Mouse (Mus musculus): ENCODE results near the gene Clstn2. TPM values are rescaled to one million over a fixed set of nuclear protein-coding genes. Genes with fewer than 3 reads are reported as not detected.

The Clstn2 gene
- total and polyA plus RNA-seq, 3 experiments, result not detected

GRCm38 (mm10) chr9:97635351-97635750 is 397.6 kb downstream of the Clstn2 start:
- TF ChIP-seq USF2 (IDR thresholded peaks at IDR 0.05; ENCODE audit: borderline replicate concordance in 1 of 2, insufficient read depth in 1 of 2, low read depth in 1 of 2, low read length in 2 of 2), result no peak
- TF ChIP-seq EP300 (IDR thresholded peaks at IDR 0.05; ENCODE audit: low read depth in 1 of 2, low read length in 2 of 2), result no peak
- TF ChIP-seq MXI1 (IDR thresholded peaks at IDR 0.05; ENCODE audit: low read depth, low read length), result no peak
- no peaks in the 10 kb centered on the region for H3K36me3 ChIP-seq (ENCODE audit: control insufficient read depth in 1 of 2, insufficient read depth in 2 of 2, low read length in 2 of 2)

GRCm38 (mm10) chr9:97634831-97635230 is 398.1 kb downstream of the Clstn2 start:
- TF ChIP-seq SMC3 (IDR thresholded peaks at IDR 0.05; ENCODE audit: low read depth, low read length), result no peak
- TF ChIP-seq GABPA (IDR thresholded peaks at IDR 0.05; ENCODE audit: low read depth, low read length), result no peak
- no peaks in the 10 kb centered on the region for H3K9me3 ChIP-seq (replicated peaks; ENCODE audit: insufficient read depth, low read length)
- H3K27me3 ChIP-seq (ENCODE audit: control insufficient read depth in 1 of 2, insufficient read depth in 2 of 2, low read length in 2 of 2), result no peaks in the 10 kb centered on the region
- no peaks in the 10 kb centered on the region for H3K79me2 ChIP-seq (ENCODE audit: control insufficient read depth, insufficient read depth, low read length, poor library complexity)
- H3K9ac ChIP-seq (ENCODE audit: control insufficient read depth, low read depth, low read length, poor library complexity, severe bottlenecking), result no peak overlapping the region
- DNase-seq (ENCODE audit: low read depth, low spot score), result no peak
- no peaks in the 10 kb centered on the region for H3K4me1 ChIP-seq (ENCODE audit: control insufficient read depth in 1 of 2, insufficient read depth in 2 of 2, low read length in 2 of 2)
- H3K4me3 ChIP-seq (ENCODE audit: control insufficient read depth in 1 of 2, insufficient read depth in 1 of 2, low read depth in 2 of 2, low read length in 2 of 2), result no peak overlapping the region
- no peaks in the 10 kb centered on the region for H3K36me3 ChIP-seq (ENCODE audit: control insufficient read depth in 1 of 2, insufficient read depth in 2 of 2, low read length in 2 of 2)
- H3K27ac ChIP-seq (ENCODE audit: control insufficient read depth, low read depth, low read length), result no peak overlapping the region

More at GRCm38 (mm10) chr9:97635351-97635750, 397.6 kb downstream of the Clstn2 start:
- H3K27me3 ChIP-seq (ENCODE audit: control insufficient read depth in 1 of 2, insufficient read depth in 2 of 2, low read length in 2 of 2), result no peaks in the 10 kb centered on the region
- no peaks in the 10 kb centered on the region for H3K9me3 ChIP-seq (replicated peaks; ENCODE audit: insufficient read depth, low read length)
- H3K4me3 ChIP-seq (ENCODE audit: control insufficient read depth in 1 of 2, insufficient read depth in 1 of 2, low read depth in 2 of 2, low read length in 2 of 2), result no peak overlapping the region
- no peak for DNase-seq (ENCODE audit: low read depth, low spot score)
- no peak overlapping the region for H3K27ac ChIP-seq (ENCODE audit: control insufficient read depth, low read depth, low read length)
- H3K4me1 ChIP-seq (ENCODE audit: control insufficient read depth in 1 of 2, insufficient read depth in 2 of 2, low read length in 2 of 2), result no peaks in the 10 kb centered on the region
- H3K9ac ChIP-seq (ENCODE audit: control insufficient read depth, low read depth, low read length, poor library complexity, severe bottlenecking), result no peak overlapping the region
- no peaks in the 10 kb centered on the region for H3K79me2 ChIP-seq (ENCODE audit: control insufficient read depth, insufficient read depth, low read length, poor library complexity)

GRCm38 (mm10) chr9:97629180-97629579 is 403.8 kb downstream of the Clstn2 start:
- H3K9ac ChIP-seq (ENCODE audit: control insufficient read depth, low read depth, low read length, poor library complexity, severe bottlenecking), result no peak overlapping the region
- H3K79me2 ChIP-seq (ENCODE audit: control insufficient read depth, insufficient read depth, low read length, poor library complexity), result no peaks in the 10 kb centered on the region
- no peaks in the 10 kb centered on the region for H3K27me3 ChIP-seq (ENCODE audit: control insufficient read depth in 1 of 2, insufficient read depth in 2 of 2, low read length in 2 of 2)
- no peaks in the 10 kb centered on the region for H3K9me3 ChIP-seq (replicated peaks; ENCODE audit: insufficient read depth, low read length)
- DNase-seq (ENCODE audit: low read depth, low spot score), result no peak
- H3K4me1 ChIP-seq (ENCODE audit: control insufficient read depth in 1 of 2, insufficient read depth in 2 of 2, low read length in 2 of 2), result no peaks in the 10 kb centered on the region
- H3K27ac ChIP-seq (ENCODE audit: control insufficient read depth, low read depth, low read length), result no peak overlapping the region
- no peak overlapping the region for H3K4me3 ChIP-seq (ENCODE audit: control insufficient read depth in 1 of 2, insufficient read depth in 1 of 2, low read depth in 2 of 2, low read length in 2 of 2)
- TF ChIP-seq MYC (IDR thresholded peaks at IDR 0.05; ENCODE audit: low read depth, low read length) (no peak), SIN3A (IDR thresholded peaks at IDR 0.05; ENCODE audit: low read length) (no peak), SMC3 (IDR thresholded peaks at IDR 0.05; ENCODE audit: low read depth, low read length) (no peak)
- H3K36me3 ChIP-seq (ENCODE audit: control insufficient read depth in 1 of 2, insufficient read depth in 2 of 2, low read length in 2 of 2), result no peaks in the 10 kb centered on the region

- no peak for DNase-seq (ENCODE audit: low read depth, low spot score)
- Histone ChIP-seq H3K4me3 (ENCODE audit: control insufficient read depth in 1 of 2, insufficient read depth in 1 of 2, low read depth in 2 of 2, low read length in 2 of 2) (no peak overlapping the region), H3K9me3 (replicated peaks; ENCODE audit: insufficient read depth, low read length) (no peaks in the 10 kb centered on the region), H3K27ac (ENCODE audit: control insufficient read depth, low read depth, low read length) (no peak overlapping the region), H3K79me2 (ENCODE audit: control insufficient read depth, insufficient read depth, low read length, poor library complexity) (no peaks in the 10 kb centered on the region), H3K27me3 (ENCODE audit: control insufficient read depth in 1 of 2, insufficient read depth in 2 of 2, low read length in 2 of 2) (no peaks in the 10 kb centered on the region), H3K36me3 (ENCODE audit: control insufficient read depth in 1 of 2, insufficient read depth in 2 of 2, low read length in 2 of 2) (no peaks in the 10 kb centered on the region), H3K9ac (ENCODE audit: control insufficient read depth, low read depth, low read length, poor library complexity, severe bottlenecking) (no peak overlapping the region), H3K4me1 (ENCODE audit: control insufficient read depth in 1 of 2, insufficient read depth in 2 of 2, low read length in 2 of 2) (no peaks in the 10 kb centered on the region)
- TF ChIP-seq USF1 (IDR thresholded peaks at IDR 0.05; ENCODE audit: low read depth, low read length), result no peak
- TF ChIP-seq CTCF (IDR thresholded peaks at IDR 0.05 in 2 of 3, conservative IDR thresholded peaks at IDR 0.05 in 1 of 3; ENCODE audit: control insufficient read depth in 1 of 3, insufficient read depth in 1 of 3, low read depth in 2 of 3, low read length in 3 of 3, poor library complexity in 1 of 3, severe bottlenecking in 1 of 3), result no peak
- TF ChIP-seq POLR2AphosphoS5 (IDR thresholded peaks at IDR 0.05; ENCODE audit: borderline replicate concordance, low read depth, low read length), result no peak
- TF ChIP-seq RCOR1 (IDR thresholded peaks at IDR 0.05; ENCODE audit: low read depth, low read length), result no peak
- no peak for TF ChIP-seq ZKSCAN1 (IDR thresholded peaks at IDR 0.05; ENCODE audit: low read depth, low read length)
- TF ChIP-seq RAD21 (IDR thresholded peaks at IDR 0.05; ENCODE audit: low read depth, low read length), result no peak
- no peak for TF ChIP-seq CHD2 (IDR thresholded peaks at IDR 0.05; ENCODE audit: low read length)
- no peak for TF ChIP-seq MYB (IDR thresholded peaks at IDR 0.05; ENCODE audit: low read depth, low read length)
- no peak for TF ChIP-seq SMC3 (IDR thresholded peaks at IDR 0.05; ENCODE audit: low read depth, low read length)
- no peak for TF ChIP-seq ZNF384 (IDR thresholded peaks at IDR 0.05; ENCODE audit: low read depth, low read length)
- TF ChIP-seq NELFE (IDR thresholded peaks at IDR 0.05; ENCODE audit: low read depth, low read length), result no peak
- no peak for TF ChIP-seq MYC (IDR thresholded peaks at IDR 0.05; ENCODE audit: low read depth, low read length)
- no peak for TF ChIP-seq MAZ (IDR thresholded peaks at IDR 0.05; ENCODE audit: low read depth, low read length)
Observed at GRCm38 (mm10) chr9:97628361-97628908, 404.5 kb downstream of the Clstn2 start.
